Mouse (Mus musculus) C2C12 (cell line): ENCODE data around the gene Gpatch1.

Experiments used
- CEBPB ChIP-seq: IDR thresholded peaks from one replicate; pipeline ENCODE4 v1.6.1; 2011; ENCODE audit warnings: low read depth, mild to moderate bottlenecking, control low read depth, moderate library complexity
- CTCF ChIP-seq: IDR thresholded peaks from one replicate; pipeline ENCODE4 v1.5.1; 2011; ENCODE audit not compliant: control insufficient read depth, insufficient read depth, insufficient read length
- FOSL1 ChIP-seq: IDR thresholded peaks from one replicate; pipeline ENCODE4 v1.8.0; 2011; ENCODE audit warnings: mild to moderate bottlenecking, low read length; ENCODE audit not compliant: poor library complexity, insufficient read depth, severe bottlenecking
- MAX ChIP-seq: IDR thresholded peaks from one replicate; pipeline ENCODE4 v1.6.1; 2011; ENCODE audit warnings: mild to moderate bottlenecking, control low read depth
- MYOD1 ChIP-seq: IDR thresholded peaks from one replicate; pipeline ENCODE4 v1.6.1; 2011; ENCODE audit warnings: low read depth; ENCODE audit not compliant: control insufficient read depth, insufficient read length
- MYOG ChIP-seq: IDR thresholded peaks from one replicate; pipeline ENCODE4 v1.6.1; 2011; ENCODE audit not compliant: control insufficient read depth, insufficient read length; ENCODE audit errors: extremely low read depth
- USF1 ChIP-seq: IDR thresholded peaks from one replicate; pipeline ENCODE4 v1.6.1; 2011; ENCODE audit warnings: low read depth, mild to moderate bottlenecking, control low read depth, moderate library complexity

DNA sequence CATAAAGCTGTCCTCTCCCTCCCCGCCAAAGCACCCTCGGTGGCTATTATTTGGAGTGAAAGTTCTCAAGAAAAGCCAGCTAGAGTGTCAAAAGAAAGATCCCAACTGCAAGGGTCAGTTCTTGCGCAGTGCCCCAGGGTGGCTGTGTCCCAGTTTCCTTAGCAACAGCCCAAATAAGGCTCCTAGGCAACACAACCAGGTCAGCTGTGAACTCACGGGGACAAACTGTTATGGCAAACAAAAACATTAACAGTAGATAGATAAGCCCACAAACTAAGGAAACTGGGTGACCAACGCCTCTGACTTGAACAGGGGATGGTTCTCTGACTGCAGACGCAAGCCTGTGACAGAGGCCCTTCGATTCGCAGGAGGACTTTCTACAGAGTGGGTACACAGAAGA lies 18.6 kb downstream of the Gpatch1 start:
- TF ChIP-seq CTCF = no peak
- TF ChIP-seq MYOD1 = no peak
- TF ChIP-seq MYOG = no peak
- no peak for TF ChIP-seq FOSL1
- TF ChIP-seq CEBPB = no peak
- TF ChIP-seq USF1 = no peak
- TF ChIP-seq MAX = no peak
